3 mouse cellular contexts compared by ENCODE assay signal in genomic region chr4:132288840-132289239, GRCm38 (mm10). TPM values are rescaled to one million over a fixed set of nuclear protein-coding genes. Genes with fewer than 3 reads are reported as not detected.
"Had no signal": no experiment of that assay in that cellular context is flagged by ENCODE, and none has a peak within 500 bp of the region (broad histone marks: within the 10 kb centered on the region; RNA-seq: fewer than 3 reads in every experiment).

No protein-coding gene starts in this region.

RNA-seq across cellular contexts. Expression of gene Rab42, which starts 14.3 kb away (rescaled TPM):
- total RNA-seq: common myeloid progenitor, adult 5-6 weeks; gastrocnemius, postnatal 36 days; granulocyte monocyte progenitor cell, adult 5-6 weeks had no signal
